Mouse (Mus musculus) embryonic facial prominence, embryonic 11.5 days (tissue): ENCODE data around the gene C9orf72. TPM values are rescaled to one million over a fixed set of nuclear protein-coding genes. Genes with fewer than 3 reads are reported as not detected.

Experiments used
- ATAC-seq: fragments of 200-750 bp; cut with Nextera tagmentation; replicated peaks from 2 replicates; pipeline ENCODE4 v1.8.0; 2017; ENCODE audit warnings: low read depth; ENCODE audit not compliant: insufficient number of reproducible peaks, low FRiP score, low TSS enrichment
- DNase-seq: peaks from one replicate; pipeline ENCODE4 v3.0.0-alpha.2; 2015; ENCODE audit warnings: low spot score
- H3K27ac ChIP-seq: fragments of 300-500 bp; sonication (generic); replicated peaks from 2 replicates; pipeline ENCODE4 v1.5.1; 2014; ENCODE audit warnings: mild to moderate bottlenecking, low read depth, low read length, control low read depth
- H3K27me3 ChIP-seq: fragments of 300-500 bp; sonication (generic); 2 replicates; pipeline ENCODE4 v1.6.1; 2014; ENCODE audit warnings: mild to moderate bottlenecking, low read length, moderate library complexity, mixed read lengths; ENCODE audit not compliant: control insufficient read depth, insufficient read depth
- H3K36me3 ChIP-seq: fragments of 300-500 bp; sonication (generic); replicated peaks from 2 replicates; pipeline ENCODE4 v1.6.1; 2014; ENCODE audit warnings: low read depth, mild to moderate bottlenecking, low read length, moderate library complexity, mixed read lengths; ENCODE audit not compliant: control insufficient read depth, insufficient read depth
- H3K4me1 ChIP-seq: fragments of 300-500 bp; sonication (generic); 2 replicates; pipeline ENCODE4 v1.6.1; 2014; ENCODE audit warnings: low read length, mixed read lengths; ENCODE audit not compliant: control insufficient read depth, insufficient read depth
- H3K4me2 ChIP-seq: fragments of 300-500 bp; sonication (generic); 2 replicates; pipeline ENCODE4 v1.6.1; 2014; ENCODE audit warnings: low read depth, mild to moderate bottlenecking, control low read depth, low read length, moderate library complexity
- H3K4me3 ChIP-seq: fragments of 300-500 bp; sonication (generic); 2 replicates; pipeline ENCODE4 v1.5.1; 2014; ENCODE audit warnings: low read depth, low read length, control low read depth
- H3K9ac ChIP-seq: fragments of 300-500 bp; sonication (generic); replicated peaks from 2 replicates; pipeline ENCODE4 v1.6.1; 2014; ENCODE audit warnings: mild to moderate bottlenecking, control low read depth, low read length
- H3K9me3 ChIP-seq: fragments of 300-500 bp; sonication (generic); replicated peaks from 2 replicates; pipeline ENCODE4 v1.6.1; 2016; ENCODE audit warnings: mild to moderate bottlenecking, low read length, inconsistent platforms, mixed read lengths; ENCODE audit not compliant: control insufficient read depth
- WGBS: fragments of 180-500 bp; shearing (Covaris S2); extraction: QIAGEN DNeasy Blood & Tissue Kit; methylation state at CpG from one replicate; pipeline ENCODE4 v1.1.7; 2014; 5-methylcytosine and 5-hydroxymethylcytosine counted together
- polyA plus RNA-seq: library from polyadenylated mRNA; unstranded; fragments of >200 nt; fragmentation: Nextera tagmentation; extraction: Ambion mirVana; gene quantifications from 2 replicates; pipeline ENCODE4 v1.2.1, GENCODE M21; 2014

Gene C9orf72
- polyA plus RNA-seq, 1 experiment from 2014 or later, result 21.6 TPM

- peak overlapping the region; percentile 65 for H3K4me3 ChIP-seq
- no peaks in the 10 kb centered on the region for H3K4me1 ChIP-seq
- 0 out of 2 replicates have a peak overlapping the region, but pooled peaks have one; percentile 52 for H3K27ac ChIP-seq
- no peaks in the 10 kb centered on the region for H3K9me3 ChIP-seq
- peak overlapping the region; percentile 77 for H3K9ac ChIP-seq
- DNase-seq (peak; percentile 74), ATAC-seq (0 out of 2 replicates have a peak, but pooled peaks have one; percentile 21)
- no peaks in the 10 kb centered on the region for H3K36me3 ChIP-seq
- peak overlapping the region; percentile 46 for H3K4me2 ChIP-seq
- H3K27me3 ChIP-seq, result no peaks in the 10 kb centered on the region
- 29% methylated on average over 20 of the region's 20 CpGs for WGBS
These were observed 70.6 kb downstream of the C9orf72 start for GRCm38 (mm10) chr4:35155132-35155922.

DNA sequence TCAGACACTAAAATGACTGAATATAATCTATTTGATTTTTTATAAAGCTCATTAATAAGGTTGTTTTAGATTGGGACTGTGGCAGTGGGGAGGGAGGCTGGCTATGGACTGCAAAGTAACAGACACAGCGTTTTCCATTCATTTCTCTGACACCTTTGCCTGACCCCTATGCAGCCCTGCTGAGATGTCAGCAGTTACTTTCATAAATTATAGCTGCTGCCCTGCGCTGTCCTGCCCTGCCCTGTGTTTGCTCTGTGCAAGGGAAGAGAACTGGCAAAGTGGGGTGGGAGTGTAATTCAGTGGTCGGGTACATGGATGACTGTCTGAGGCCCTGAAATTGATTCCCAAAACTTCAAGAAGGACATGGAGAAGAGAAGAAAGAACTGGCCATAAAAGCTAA lies 71.9 kb downstream of the C9orf72 start:
- H3K9ac ChIP-seq, result no peak overlapping the region
- H3K4me3 ChIP-seq, result no peak overlapping the region
- no peaks in the 10 kb centered on the region for H3K4me1 ChIP-seq
- ATAC-seq, result no peak
- no peak overlapping the region for H3K4me2 ChIP-seq
- H3K36me3 ChIP-seq, result no peaks in the 10 kb centered on the region
- H3K27ac ChIP-seq, result no peak overlapping the region
- H3K9me3 ChIP-seq, result no peaks in the 10 kb centered on the region
- DNase-seq, result no peak
- H3K27me3 ChIP-seq, result no peaks in the 10 kb centered on the region
- 48% methylated on average over 3 of the region's 3 CpGs for WGBS

GRCm38 (mm10) chr4:35151756-35152155 lies 74.2 kb downstream of the C9orf72 start, which contains the start of gene Ifnk:
Ifnk (plus strand) TSS chr4:35152056.
- Histone ChIP-seq H3K4me1 (no peaks in the 10 kb centered on the region), H3K4me2 (no peak within 1 kb of the TSS), H3K27ac (no peak within 1 kb of the TSS), H3K9me3 (no peaks in the 10 kb centered on the region), H3K9ac (no peak within 1 kb of the TSS), H3K27me3 (no peaks in the 10 kb centered on the region), H3K36me3 (no peaks in the 10 kb centered on the region), H3K4me3 (no peak within 1 kb of the TSS)
- ATAC-seq, result no peak
- DNase-seq, result no peak
- 75% methylated on average over 4 of the region's 4 CpGs for WGBS

DNA sequence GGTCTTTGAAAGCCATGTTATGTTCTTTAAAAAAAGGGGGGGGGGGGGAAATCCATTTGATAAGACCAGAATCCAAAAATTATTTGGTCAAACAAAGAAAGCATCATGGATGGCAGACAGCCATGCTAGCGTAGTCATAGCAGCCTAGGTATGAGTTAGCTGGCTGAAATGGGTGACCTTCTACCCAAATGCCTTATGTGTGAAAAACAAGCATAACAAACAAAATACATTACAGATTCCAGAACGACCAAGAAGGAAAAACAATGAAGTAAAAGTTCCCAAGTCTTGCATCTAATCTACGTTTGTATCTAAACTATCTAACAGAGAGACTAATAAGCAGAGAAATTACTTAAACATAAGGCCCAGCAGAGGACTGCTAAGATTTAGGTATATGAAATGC lies 75.3 kb downstream of the C9orf72 start:
- no peaks in the 10 kb centered on the region for H3K9me3 ChIP-seq
- no peaks in the 10 kb centered on the region for H3K4me1 ChIP-seq
- H3K4me2 ChIP-seq, result no peak overlapping the region
- no peak overlapping the region for H3K4me3 ChIP-seq
- 83% methylated on average over 3 of the region's 3 CpGs for WGBS
- ATAC-seq (no peak), DNase-seq (no peak)
- H3K27ac ChIP-seq, result no peak overlapping the region
- no peaks in the 10 kb centered on the region for H3K36me3 ChIP-seq
- H3K27me3 ChIP-seq, result no peaks in the 10 kb centered on the region
- no peak overlapping the region for H3K9ac ChIP-seq

DNA sequence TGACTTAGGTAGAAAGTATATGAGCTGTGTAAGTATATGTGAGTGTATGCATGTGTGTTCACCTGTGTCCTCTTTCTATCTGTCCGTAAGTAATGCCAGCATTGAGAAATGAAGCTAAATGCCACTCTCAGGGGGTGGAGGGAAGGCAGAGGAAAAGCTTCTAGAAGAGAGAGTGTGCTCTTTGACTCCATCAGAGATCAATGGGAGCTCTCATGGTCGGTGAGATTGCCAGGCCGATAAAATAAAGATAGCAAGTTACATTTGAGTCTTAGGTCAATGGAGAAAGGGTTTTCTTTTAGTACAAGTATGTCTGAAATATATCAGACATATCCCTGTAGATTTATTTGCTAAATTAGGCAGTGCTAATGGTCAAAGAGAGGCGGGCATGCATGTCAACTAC lies 77.6 kb downstream of the C9orf72 start:
- no peak overlapping the region for H3K27ac ChIP-seq
- ATAC-seq, result no peak
- H3K9me3 ChIP-seq, result no peaks in the 10 kb centered on the region

GRCm38 (mm10) chr4:35146597-35146996 lies 79.4 kb downstream of the C9orf72 start:
- WGBS, result 93% methylated on average over 5 of the region's 5 CpGs

More for the DNA sequence above, 77.6 kb downstream of the C9orf72 start:
- no peaks in the 10 kb centered on the region; the same call in 1 of the 2 replicates for H3K4me1 ChIP-seq
- H3K4me3 ChIP-seq, result no peak overlapping the region
- DNase-seq, result no peak
- no peaks in the 10 kb centered on the region for H3K36me3 ChIP-seq
- 90% methylated on average over 4 of the region's 4 CpGs for WGBS
- no peak overlapping the region for H3K9ac ChIP-seq
- H3K4me2 ChIP-seq, result no peak overlapping the region
- no peaks in the 10 kb centered on the region for H3K27me3 ChIP-seq

GRCm38 (mm10) chr4:35145726-35146125 lies 80.2 kb downstream of the C9orf72 start:
- ATAC-seq (no peak), DNase-seq (no peak)
- Histone ChIP-seq H3K9ac (no peak overlapping the region), H3K27me3 (no peaks in the 10 kb centered on the region), H3K9me3 (no peaks in the 10 kb centered on the region), H3K4me3 (no peak overlapping the region), H3K4me2 (no peak overlapping the region), H3K27ac (no peak overlapping the region), H3K36me3 (no peaks in the 10 kb centered on the region), H3K4me1 (no peaks in the 10 kb centered on the region; the same call in 1 of the 2 replicates)
- 94% methylated on average over 10 of the region's 10 CpGs for WGBS

More at GRCm38 (mm10) chr4:35146597-35146996, 79.4 kb downstream of the C9orf72 start:
- Histone ChIP-seq H3K9me3 (no peaks in the 10 kb centered on the region), H3K36me3 (no peaks in the 10 kb centered on the region), H3K4me1 (no peaks in the 10 kb centered on the region; the same call in 1 of the 2 replicates), H3K27me3 (no peaks in the 10 kb centered on the region), H3K9ac (no peak overlapping the region), H3K4me3 (no peak overlapping the region), H3K27ac (no peak overlapping the region), H3K4me2 (no peak overlapping the region)
- DNase-seq (no peak), ATAC-seq (no peak)

- 58% methylated on average over 12 of the region's 12 CpGs for WGBS
- H3K36me3 ChIP-seq, result no peaks in the 10 kb centered on the region
- no peaks in the 10 kb centered on the region for H3K27me3 ChIP-seq
- DNase-seq (peak; percentile 36), ATAC-seq (no peak)
- no peaks in the 10 kb centered on the region; the same call in 1 of the 2 replicates for H3K4me1 ChIP-seq
- H3K27ac ChIP-seq, result no peak overlapping the region; the same call in 1 of the 2 replicates
- no peaks in the 10 kb centered on the region for H3K9me3 ChIP-seq
- H3K4me2 ChIP-seq, result no peak overlapping the region
- H3K9ac ChIP-seq, result no peak overlapping the region
- no peak overlapping the region for H3K4me3 ChIP-seq
These were observed 82.4 kb downstream of the C9orf72 start for GRCm38 (mm10) chr4:35143472-35144102.
